Mouse (Mus musculus) gastrocnemius, adult 2 months (tissue): ENCODE results near the gene Gm28308. TPM values are rescaled to one million over a fixed set of nuclear protein-coding genes. Genes with fewer than 3 reads are reported as not detected.

ENCODE experiments used
- DNase-seq: peaks from one replicate; pipeline ENCODE4 v3.0.0; 2022
- H3K27ac ChIP-seq: fragments of 200-600 bp; 2 replicates; pipeline ENCODE4 v1.8.1; 2022; ENCODE audit warnings: mild to moderate bottlenecking
- H3K4me3 ChIP-seq: fragments of 200-600 bp; 2 replicates; pipeline ENCODE4 v1.8.1; 2022; ENCODE audit warnings: mild to moderate bottlenecking, moderate library complexity
- CTCF ChIP-seq: fragments of 200-600 bp; IDR thresholded peaks from 2 replicates; pipeline ENCODE4 v1.8.1; 2022; ENCODE audit warnings: antibody characterized with exemption, mild to moderate bottlenecking, moderate library complexity
- intact Hi-C: fragments of 180-260 bp; cut with DNase I; formaldehyde crosslinking; loops from one replicate; pipeline ENCODE4 v1.15.1; 2025
- total RNA-seq, 2 experiments: library from RNA; stranded (reverse); gene quantifications; 2 replicates each; pipeline ENCODE4 v1.2.3; 2021

Gm28308 gene
- total RNA-seq, 2 experiments from 2014 or later = 0.82 TPM; not detected in 1

DNA sequence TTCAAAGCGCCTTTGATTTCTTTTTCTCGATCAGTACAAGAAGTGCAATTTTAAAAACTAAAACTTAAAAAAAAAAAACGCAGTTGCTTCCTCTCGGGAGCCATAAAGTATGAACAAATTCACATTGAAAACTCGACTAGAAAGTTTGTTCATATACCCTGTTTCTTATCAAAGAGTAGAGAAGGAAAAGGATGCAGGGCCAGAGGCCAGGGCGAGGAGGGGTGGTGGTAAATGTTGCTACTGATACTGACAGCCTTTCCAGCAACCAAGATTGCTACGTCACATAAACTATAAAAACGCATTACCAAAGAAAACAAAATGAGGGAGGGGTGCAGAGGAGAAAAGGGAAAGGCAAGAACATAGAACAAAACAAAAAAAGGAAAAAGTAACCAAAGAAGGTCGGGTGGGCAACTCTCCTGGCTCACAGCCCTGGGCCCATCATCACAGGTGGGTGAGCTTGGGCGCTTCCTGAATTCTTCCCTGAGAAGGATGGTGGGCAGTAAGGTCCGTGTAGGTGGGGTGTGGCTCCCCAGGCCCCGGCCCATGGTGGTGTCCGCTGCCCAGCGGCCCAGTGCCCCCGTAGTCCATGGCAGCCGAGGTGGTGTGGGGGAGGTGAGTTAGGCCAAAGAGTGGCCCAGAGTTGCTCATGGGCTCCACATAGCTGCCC, 43.5 kb downstream of the Gm28308 start:
- Histone ChIP-seq H3K4me3 (no peak overlapping the region; the same call in 1 of the 2 replicates), H3K27ac (no peak overlapping the region)
- DNase-seq = no peak

DNA sequence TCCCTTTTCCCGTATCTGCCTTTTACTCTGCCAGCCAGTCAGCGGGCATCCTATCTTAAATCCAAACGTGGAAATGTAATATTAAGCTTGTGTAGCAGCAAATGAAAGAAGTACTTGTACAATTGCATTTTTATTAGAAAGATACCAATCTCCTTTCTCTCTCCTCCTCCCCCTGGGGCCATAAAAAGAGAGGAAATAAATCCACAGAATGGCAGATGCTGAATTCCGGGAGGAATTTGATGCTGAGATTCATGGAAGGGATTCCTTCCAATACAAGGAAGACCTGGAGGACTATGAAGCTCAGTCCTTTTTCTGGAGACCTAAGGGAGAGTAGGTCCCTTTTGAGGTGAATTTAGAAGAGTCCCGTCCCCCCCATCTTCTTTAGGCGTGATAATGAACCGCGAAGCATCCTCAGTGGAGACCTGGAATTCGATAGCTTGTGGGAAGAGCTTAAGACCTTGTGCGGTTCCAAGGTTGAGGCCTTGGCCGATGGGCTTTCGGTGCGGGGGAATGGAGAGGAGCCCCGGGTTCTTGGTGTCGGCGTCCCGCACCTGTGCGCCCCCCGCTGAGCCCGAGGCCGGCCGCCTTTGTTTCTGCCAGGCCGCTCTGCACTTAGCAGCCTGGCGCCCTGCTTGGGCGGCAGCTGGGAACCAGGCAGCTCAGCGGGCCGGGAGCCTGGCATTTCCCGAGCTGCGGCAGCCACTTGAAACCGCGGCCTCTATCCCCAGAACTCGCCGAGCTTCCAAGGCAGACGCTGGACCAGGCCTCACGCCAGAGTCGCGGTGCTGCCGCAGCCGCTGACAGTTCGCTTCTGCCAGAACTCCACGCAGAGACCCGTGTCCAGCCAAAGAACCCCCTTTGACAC, 44.7 kb downstream of the Gm28308 start:
- TF ChIP-seq CTCF = no peak
- intact Hi-C loops = no loop called here
- H3K4me3 ChIP-seq = peak overlapping the region; percentile 51
- peak overlapping the region; percentile 0; the same call in 1 of the 2 replicates for H3K27ac ChIP-seq
- DNase-seq = peak; percentile 79

More for the DNA sequence above, 43.5 kb downstream of the Gm28308 start:
- TF ChIP-seq CTCF = no peak
- intact Hi-C loops = no loop called here

DNA sequence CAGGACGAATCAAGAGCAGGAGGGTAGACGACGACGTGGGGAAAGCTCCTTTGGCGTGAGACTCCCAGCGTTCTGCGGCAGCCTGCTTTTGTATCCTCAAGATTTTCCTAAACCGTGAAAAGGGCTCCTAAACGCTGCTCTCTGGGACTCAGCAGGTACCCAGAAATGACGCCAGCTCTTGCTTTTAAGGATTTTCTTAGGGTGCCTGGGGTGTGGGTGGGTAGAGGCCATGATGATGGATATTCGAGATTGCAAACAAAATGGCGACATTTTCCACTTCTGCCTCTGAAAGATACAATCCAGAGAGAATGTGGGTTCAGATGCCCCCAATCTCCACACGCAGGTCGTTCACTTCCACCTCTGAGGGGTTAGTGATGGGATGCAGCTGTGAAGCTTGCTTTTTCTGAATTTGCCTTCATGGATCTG, 45.4 kb downstream of the Gm28308 start:
- DNase-seq = no peak
- intact Hi-C loops = no loop called here
- no peak for TF ChIP-seq CTCF
- H3K27ac ChIP-seq = no peak overlapping the region
- no peak overlapping the region for H3K4me3 ChIP-seq

DNA sequence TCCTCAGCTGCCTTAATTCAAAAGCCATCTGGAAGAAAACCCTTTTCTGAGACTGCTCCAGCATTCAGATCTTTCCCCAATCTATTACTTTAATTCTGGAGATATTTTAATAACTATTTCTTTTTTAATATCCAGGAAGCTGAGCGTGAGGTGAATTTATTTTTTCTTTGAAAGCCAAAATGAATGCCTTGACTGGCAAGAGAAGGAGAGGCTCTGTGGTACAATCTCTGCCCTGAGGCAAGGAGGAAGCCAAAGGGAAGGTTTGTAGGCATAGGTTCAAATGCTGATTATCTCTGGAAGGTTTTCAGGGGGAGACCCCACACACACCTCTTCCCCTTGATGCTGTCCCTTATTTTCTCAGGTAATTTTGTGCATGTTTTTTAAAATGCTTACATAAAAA, 46.0 kb downstream of the Gm28308 start:
- Histone ChIP-seq H3K4me3 (no peak overlapping the region), H3K27ac (no peak overlapping the region)
- TF ChIP-seq CTCF = no peak
- DNase-seq = no peak
- intact Hi-C loops = no loop called here

DNA sequence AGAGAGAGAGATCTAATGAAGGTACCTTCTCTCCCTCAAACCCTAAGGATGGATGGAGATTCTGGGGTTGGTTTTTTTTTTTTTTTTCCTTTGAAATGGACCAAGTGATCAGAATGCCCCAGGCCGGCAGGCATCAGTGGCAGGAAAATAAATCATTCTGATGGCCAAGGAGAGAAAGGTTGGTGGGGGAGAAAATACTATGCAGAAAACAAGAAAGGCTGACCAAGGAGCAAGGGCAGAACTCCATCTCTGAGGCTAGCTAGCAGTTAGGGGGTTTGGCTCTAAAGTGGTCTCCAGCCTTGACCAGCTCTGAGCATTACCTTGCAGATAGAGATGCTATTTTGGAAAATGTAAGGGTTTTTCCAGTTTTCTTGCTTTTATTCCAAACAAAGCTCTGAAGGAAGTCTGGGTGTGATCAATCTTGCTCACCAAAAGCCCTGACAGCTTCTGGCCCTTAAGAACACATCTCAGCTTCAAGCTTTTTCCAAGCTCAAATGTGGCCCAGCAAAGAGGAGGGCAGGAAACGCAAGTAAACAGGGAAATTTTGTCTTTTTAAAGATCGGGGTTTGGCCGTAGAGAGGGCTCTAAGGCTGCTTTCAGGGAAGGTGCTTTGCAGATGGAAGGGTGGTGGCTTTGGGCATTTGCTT, 46.6 kb downstream of the Gm28308 start:
- Histone ChIP-seq H3K27ac (no peak overlapping the region), H3K4me3 (no peak overlapping the region)
- DNase-seq = no peak
- intact Hi-C loops = no loop called here
- TF ChIP-seq CTCF = no peak

DNA sequence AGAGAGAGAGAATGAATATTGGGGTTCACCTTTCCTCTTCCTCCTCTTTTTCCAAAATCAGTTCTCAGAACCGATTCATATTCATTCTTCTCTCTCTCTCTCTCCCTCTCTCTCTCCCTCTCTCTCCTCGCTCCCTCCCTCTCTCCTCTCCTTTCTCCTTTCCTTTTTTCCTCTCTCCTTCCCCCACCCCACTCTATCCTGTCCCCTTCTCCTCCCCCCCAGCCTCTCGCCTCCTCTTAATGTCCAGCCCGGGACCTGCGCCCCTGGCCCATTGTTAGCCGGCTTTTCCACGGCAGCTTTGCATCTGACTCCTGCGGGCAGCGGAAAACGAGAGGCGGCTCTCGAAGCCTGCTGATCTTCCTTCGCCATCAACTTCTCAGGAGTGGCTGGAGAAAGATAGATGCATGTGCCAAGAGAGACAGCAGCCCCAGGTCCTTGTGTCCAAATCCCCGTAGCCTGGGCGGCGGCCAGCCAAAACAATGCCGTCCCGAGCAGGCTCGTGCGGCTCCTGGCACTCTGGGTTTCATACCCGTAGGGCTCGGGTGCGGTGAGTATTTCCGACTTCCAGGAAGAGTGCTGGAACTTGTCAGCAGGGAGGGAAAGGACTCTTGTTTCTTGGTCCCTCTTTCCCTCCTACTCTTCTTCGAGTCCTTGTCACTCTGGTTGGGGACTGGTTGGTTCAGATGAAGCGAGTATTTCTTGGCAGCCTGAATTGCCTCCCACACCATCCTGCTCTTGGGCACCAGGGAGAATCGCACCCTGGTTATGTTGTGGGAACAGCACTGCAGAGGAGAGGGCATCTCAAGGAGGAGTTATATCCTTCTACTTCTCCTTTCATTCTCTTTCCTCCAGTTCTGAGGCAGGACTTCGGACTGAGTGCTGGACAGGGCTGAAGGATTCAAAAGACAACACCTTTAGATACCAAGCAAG, 47.4 kb downstream of the Gm28308 start:
- intact Hi-C loops = no loop called here
- peak; percentile 42 for DNase-seq
- H3K27ac ChIP-seq = peak overlapping the region; percentile 20; the same call in 1 of the 2 replicates
- H3K4me3 ChIP-seq = peak overlapping the region; percentile 69
- no peak for TF ChIP-seq CTCF

DNA sequence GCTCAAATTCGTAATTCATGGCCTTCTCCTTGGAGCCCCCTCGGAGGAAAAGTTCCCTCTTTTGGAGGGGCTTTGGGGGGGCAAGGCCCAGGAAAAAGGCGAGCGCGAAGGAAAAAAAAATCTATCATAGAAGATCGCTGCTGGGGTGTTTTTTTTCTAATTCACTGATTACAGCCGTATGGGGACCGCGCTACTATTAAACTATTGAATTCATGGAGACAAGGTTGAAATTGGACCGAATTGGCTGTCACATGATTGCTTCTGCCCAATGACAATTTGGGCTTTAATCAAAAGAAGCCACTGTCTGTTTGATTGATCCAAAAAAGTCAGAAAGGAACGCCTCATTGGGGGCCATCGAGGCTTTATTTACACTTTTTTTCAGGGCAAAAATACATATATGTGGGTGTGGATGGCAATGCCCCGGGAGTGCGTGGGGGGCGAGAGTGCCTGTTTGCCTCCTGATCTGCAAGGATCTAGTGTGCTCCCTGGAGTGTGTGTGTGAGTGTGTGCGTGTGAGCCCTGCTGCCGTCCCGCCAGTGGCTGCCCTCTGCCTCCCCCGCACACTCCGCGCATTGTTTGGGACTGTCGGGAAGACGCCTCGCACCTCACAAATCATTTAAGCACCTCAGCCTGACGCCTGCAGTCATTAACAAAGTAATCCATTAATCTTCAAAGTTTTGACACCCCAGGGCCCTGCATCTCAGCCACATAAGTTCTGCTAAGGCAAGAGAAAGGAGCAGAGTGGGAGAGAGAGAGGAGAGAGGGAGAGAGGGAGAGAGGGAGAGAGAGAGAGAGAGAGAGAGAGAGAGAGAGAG, 48.3 kb downstream of the Gm28308 start, which contains the start of gene Hoxa2:
Gene Hoxa2, minus strand, starts transcription at position 206 of the 815 bp plus-strand sequence.
- peak within 1 kb of the TSS; percentile 69 for H3K4me3 ChIP-seq
- TF ChIP-seq CTCF = no peak
- peak within 1 kb of the TSS; percentile 78 for H3K27ac ChIP-seq
- intact Hi-C loops = loop anchor here (5.0 kb wide), 1 partner anchor 32 kb away; no protein-coding TSS in a partner anchor
- DNase-seq = no peak

DNA sequence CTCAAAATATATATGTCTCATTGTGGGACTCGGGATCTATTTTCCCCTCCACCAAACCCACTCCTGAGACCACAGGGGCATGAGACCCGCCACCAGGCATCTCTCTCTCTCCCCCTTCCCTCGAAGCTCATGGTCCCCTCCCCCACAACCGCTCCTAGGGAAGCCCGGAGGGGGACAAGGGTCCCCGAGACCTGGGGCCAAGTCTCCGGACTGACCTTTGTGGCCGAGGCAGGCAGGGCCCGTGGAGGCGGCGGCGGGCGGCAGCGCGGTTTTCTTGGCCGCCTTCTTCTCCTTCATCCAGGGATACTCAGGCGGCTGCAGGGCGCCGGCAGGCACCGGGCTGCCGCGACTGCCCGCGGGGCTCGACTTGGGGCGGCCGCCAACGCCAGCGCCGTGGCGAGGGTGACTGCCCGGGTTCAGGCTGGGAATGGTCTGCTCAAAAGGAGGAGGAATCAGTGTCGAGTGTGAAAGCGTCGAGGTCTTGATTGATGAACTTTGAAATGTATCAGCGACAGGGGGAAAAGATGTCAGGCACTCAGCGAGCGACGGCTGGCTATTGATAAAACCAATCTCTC, 49.0 kb downstream of the Gm28308 start:
- no peak for DNase-seq
- Histone ChIP-seq H3K4me3 (peak overlapping the region; percentile 69), H3K27ac (peak overlapping the region; percentile 78)
- no peak for TF ChIP-seq CTCF
- intact Hi-C loops = loop anchor here (5.0 kb wide), 1 partner anchor 33 kb away; no protein-coding TSS in a partner anchor

DNA sequence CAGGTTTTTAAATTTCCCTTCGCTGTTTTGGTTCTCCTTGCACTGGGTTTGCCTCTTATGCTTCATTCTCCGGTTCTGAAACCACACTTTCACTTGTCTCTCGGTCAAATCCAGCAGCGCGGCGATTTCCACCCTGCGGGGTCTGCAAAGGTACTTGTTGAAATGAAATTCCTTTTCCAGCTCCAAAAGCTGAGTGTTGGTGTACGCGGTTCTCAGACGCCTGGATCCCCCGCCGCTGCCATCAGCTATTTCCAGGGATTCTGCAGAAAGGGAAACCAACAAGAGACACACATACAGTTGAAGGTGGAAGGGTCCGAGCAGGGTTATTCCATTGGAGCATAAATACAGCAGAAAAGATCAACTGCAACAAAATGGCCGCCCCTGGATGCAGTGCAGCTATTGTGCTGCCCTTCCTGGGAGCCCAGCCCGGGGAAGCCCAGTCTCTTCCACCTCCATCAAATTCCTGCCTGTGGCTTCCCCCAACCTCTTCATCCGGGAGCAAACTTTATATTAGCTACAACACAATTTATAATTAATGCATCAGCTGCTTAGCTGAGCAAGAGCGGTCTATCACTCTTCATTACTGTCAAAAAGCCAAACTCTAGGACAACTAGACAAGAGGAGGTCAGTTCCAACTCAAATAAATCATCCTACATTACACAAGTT, 49.6 kb downstream of the Gm28308 start:
- Histone ChIP-seq H3K27ac (peak overlapping the region; percentile 78), H3K4me3 (peak overlapping the region; percentile 69)
- intact Hi-C loops = loop anchor here (5.0 kb wide), 1 partner anchor 34 kb away; no protein-coding TSS in a partner anchor
- no peak for TF ChIP-seq CTCF
- DNase-seq = no peak
